Mouse (Mus musculus) stomach, postnatal 0 days (tissue): ENCODE data around the gene T2. TPM values are rescaled to one million over a fixed set of nuclear protein-coding genes. Genes with fewer than 3 reads are reported as not detected.

Experiments
- ATAC-seq: fragments of 200-750 bp; cut with Nextera tagmentation; 2 replicates; pipeline ENCODE4 v1.8.0; 2017; ENCODE audit not compliant: low FRiP score, low TSS enrichment
- DNase-seq: peaks from one replicate; pipeline ENCODE4 v3.0.0-alpha.2; 2016; ENCODE audit warnings: low spot score
- H3K27ac ChIP-seq: fragments of 300-500 bp; sonication (generic); replicated peaks from 2 replicates; pipeline ENCODE4 v1.5.1; 2014; ENCODE audit warnings: mild to moderate bottlenecking, control low read depth
- H3K27me3 ChIP-seq: fragments of 300-500 bp; sonication (generic); 2 replicates; pipeline ENCODE4 v1.6.1; 2014; ENCODE audit warnings: low read length; ENCODE audit not compliant: control insufficient read depth, insufficient read depth
- H3K36me3 ChIP-seq: fragments of 300-500 bp; sonication (generic); 2 replicates; pipeline ENCODE4 v1.6.1; 2014; ENCODE audit warnings: low read length, mixed read lengths; ENCODE audit not compliant: control insufficient read depth, insufficient read depth
- H3K4me1 ChIP-seq: fragments of 300-500 bp; sonication (generic); replicated peaks from 2 replicates; pipeline ENCODE4 v1.6.1; 2014; ENCODE audit warnings: antibody characterized with exemption; ENCODE audit not compliant: control insufficient read depth, insufficient read depth
- H3K4me2 ChIP-seq: fragments of 300-500 bp; sonication (generic); replicated peaks from 2 replicates; pipeline ENCODE4 v1.6.1; 2014; ENCODE audit warnings: low read depth, mild to moderate bottlenecking, control low read depth, moderate library complexity
- H3K4me3 ChIP-seq: fragments of 300-500 bp; sonication (generic); 2 replicates; pipeline ENCODE4 v1.5.1; 2014; ENCODE audit warnings: low read depth, low read length, control low read depth
- H3K9ac ChIP-seq: fragments of 300-500 bp; sonication (generic); 2 replicates; pipeline ENCODE4 v1.6.1; 2014; ENCODE audit warnings: mild to moderate bottlenecking, low read length, control low read depth, mixed read lengths
- H3K9me3 ChIP-seq: fragments of 300-500 bp; sonication (generic); 2 replicates; pipeline ENCODE4 v1.6.1; 2016; ENCODE audit warnings: low read length; ENCODE audit not compliant: control insufficient read depth
- CTCF ChIP-seq: IDR thresholded peaks from 2 replicates; pipeline ENCODE4 v1.5.1; 2016; ENCODE audit warnings: antibody characterized with exemption, low read depth, mild to moderate bottlenecking, moderate library complexity
- EP300 ChIP-seq: optimal IDR thresholded peaks from 2 replicates; pipeline ENCODE3; 2016; ENCODE audit warnings: antibody characterized with exemption
- WGBS: fragments of 180-500 bp; shearing (Covaris S2); extraction: QIAGEN DNeasy Blood & Tissue Kit; methylation state at CpG from one replicate; pipeline ENCODE4 v1.1.7; 2014; 5-methylcytosine and 5-hydroxymethylcytosine counted together
- polyA plus RNA-seq: library from polyadenylated mRNA; unstranded; fragments of >200 nt; fragmentation: Nextera tagmentation; extraction: Ambion mirVana; gene quantifications from 2 replicates; pipeline ENCODE4 v1.2.1, GENCODE M21; 2015

T2 gene
- polyA plus RNA-seq, 1 experiment from 2014 or later: 0.13 TPM

- Histone ChIP-seq H3K4me1 (peaks cover 6% of the 10 kb centered on the region), H3K9me3 (no peaks in the 10 kb centered on the region), H3K27ac (no peak overlapping the region), H3K9ac (peak overlapping the region; percentile 54), H3K4me2 (peak overlapping the region; percentile 97), H3K27me3 (peaks cover 8% of the 10 kb centered on the region), H3K36me3 (no peaks in the 10 kb centered on the region), H3K4me3 (peak overlapping the region; percentile 54)
- peak; percentile 32; the same call in 1 of the 2 replicates for ATAC-seq
- TF ChIP-seq CTCF (no peak), EP300 (no peak)
- 21% methylated on average over 41 of the region's 46 CpGs for WGBS
- no peak for DNase-seq
Measured at GRCm38 (mm10) chr17:8341360-8341963, 14.3 kb upstream of the T2 start.

DNA sequence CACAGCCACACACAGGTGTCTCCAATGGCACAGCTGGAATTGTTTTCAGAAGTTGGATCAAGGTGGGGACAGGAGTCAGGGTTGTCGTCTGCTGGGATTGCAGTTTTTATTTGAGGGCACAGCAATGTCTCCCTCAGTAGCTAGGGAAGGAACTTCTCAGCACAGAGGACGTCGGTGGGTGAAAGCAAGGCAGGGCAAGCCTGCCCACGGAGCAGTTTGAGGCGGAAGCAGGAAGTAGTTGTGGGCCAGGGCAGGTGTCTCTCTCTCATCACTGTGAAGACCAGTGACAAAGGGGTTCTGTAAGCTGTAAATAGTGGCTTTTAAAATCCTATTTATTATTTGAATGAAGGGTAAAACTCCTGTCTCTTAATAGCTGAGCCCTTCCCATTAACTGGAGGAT is 13.1 kb upstream of the T2 start:
- Histone ChIP-seq H3K4me2 (no peak overlapping the region), H3K9ac (no peak overlapping the region), H3K27ac (no peak overlapping the region), H3K27me3 (peaks cover 8% of the 10 kb centered on the region), H3K4me3 (no peak overlapping the region), H3K36me3 (no peaks in the 10 kb centered on the region), H3K4me1 (peaks cover 6% of the 10 kb centered on the region), H3K9me3 (no peaks in the 10 kb centered on the region)
- peak; percentile 70; the same call in 1 of the 2 replicates for ATAC-seq
- WGBS: 27% methylated on average over 5 of the region's 5 CpGs
- TF ChIP-seq CTCF (no peak), EP300 (no peak)
- DNase-seq: peak; percentile 37

DNA sequence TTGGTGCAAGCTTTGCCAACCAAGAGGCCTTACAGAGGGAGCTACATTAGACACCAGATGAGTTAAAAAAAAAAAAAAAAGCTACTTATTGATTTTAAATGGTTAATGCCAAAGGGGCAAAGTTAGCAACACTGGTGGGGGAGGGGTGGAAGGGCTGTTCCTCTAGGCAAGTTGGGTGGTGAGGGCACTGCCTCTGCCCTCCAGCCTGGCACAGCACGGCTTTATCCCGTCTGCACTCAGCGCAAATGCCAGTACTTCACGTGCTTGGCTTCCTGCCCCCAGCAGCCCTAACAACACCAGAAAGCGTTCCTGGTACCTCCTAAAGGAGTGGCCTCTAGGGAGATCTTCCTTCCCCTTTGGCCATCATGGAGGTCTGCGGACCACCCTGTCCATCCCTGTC is 12.4 kb upstream of the T2 start:
- Histone ChIP-seq H3K4me2 (no peak overlapping the region), H3K27ac (no peak overlapping the region), H3K4me1 (peaks cover 6% of the 10 kb centered on the region), H3K9me3 (no peaks in the 10 kb centered on the region), H3K9ac (no peak overlapping the region), H3K36me3 (no peaks in the 10 kb centered on the region), H3K27me3 (peaks cover 8% of the 10 kb centered on the region), H3K4me3 (no peak overlapping the region)
- 64% methylated on average over 6 of the region's 6 CpGs for WGBS
- DNase-seq (peak; percentile 45), ATAC-seq (no peak)
- TF ChIP-seq CTCF: no peak
- no peak for TF ChIP-seq EP300

DNA sequence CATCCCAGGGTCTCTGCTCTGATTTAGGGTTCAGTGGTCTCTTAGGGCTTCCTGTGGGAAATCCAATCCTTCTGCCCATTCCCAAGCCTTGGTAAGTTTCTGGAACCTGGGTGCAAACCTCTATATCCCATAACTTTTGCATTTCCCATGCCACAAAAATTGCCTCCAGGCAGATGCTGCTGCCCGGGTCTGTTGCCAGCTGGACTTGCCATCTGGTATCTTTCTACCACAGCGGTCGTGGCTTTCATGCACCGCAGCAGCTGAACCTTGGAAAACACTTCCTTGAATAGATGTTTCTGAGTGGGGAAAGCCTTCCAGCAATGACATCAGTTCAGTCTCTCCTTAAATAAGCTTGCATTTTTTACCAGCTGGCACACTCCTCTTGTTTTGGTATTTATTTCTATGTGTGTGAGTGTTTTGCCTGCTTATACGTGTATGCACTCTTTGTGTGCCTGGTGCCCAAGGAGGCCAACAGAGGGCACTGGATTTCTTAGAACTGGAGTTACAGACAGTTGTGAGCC is 8.0 kb upstream of the T2 start:
- no peaks in the 10 kb centered on the region for H3K36me3 ChIP-seq
- TF ChIP-seq EP300 (no peak), CTCF (no peak)
- no peak for DNase-seq
- no peak overlapping the region for H3K27ac ChIP-seq
- no peaks in the 10 kb centered on the region for H3K27me3 ChIP-seq
- WGBS: 71% methylated on average over 5 of the region's 5 CpGs
- no peak overlapping the region for H3K9ac ChIP-seq
- ATAC-seq: no peak
- H3K4me3 ChIP-seq: no peak overlapping the region
- H3K4me1 ChIP-seq: no peaks in the 10 kb centered on the region
- H3K9me3 ChIP-seq: no peaks in the 10 kb centered on the region
- H3K4me2 ChIP-seq: no peak overlapping the region

DNA sequence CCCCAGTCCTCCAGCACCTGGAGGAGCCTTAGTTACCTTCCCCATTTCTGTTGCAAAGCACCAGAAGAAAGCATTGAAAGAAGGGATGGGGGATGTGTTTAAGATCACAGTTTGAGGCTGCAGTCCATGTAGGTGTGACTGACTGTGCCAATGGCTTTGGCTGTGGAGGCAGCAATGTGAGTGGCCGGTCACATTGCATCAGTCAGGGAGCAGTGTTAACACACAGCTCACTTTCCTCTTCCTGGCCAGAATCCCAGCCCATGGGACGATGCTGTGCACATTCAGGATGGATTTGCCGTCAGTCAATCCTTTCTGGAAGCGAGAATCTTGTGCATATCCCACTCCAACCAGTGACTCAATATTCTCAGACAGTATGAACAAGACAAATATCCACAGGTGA is 6.9 kb upstream of the T2 start:
- DNase-seq: no peak
- Histone ChIP-seq H3K4me3 (no peak overlapping the region), H3K27me3 (no peaks in the 10 kb centered on the region), H3K9ac (no peak overlapping the region), H3K36me3 (no peaks in the 10 kb centered on the region), H3K4me1 (no peaks in the 10 kb centered on the region), H3K9me3 (no peaks in the 10 kb centered on the region), H3K27ac (no peak overlapping the region), H3K4me2 (no peak overlapping the region)
- ATAC-seq: no peak
- TF ChIP-seq EP300 (no peak), CTCF (no peak)
- WGBS: 85% methylated on average over 4 of the region's 4 CpGs

- 85% methylated on average over 7 of the region's 7 CpGs for WGBS
- Histone ChIP-seq H3K4me2 (no peak overlapping the region), H3K36me3 (no peaks in the 10 kb centered on the region), H3K27me3 (no peaks in the 10 kb centered on the region), H3K9ac (no peak overlapping the region), H3K4me1 (no peaks in the 10 kb centered on the region), H3K4me3 (no peak overlapping the region), H3K9me3 (no peaks in the 10 kb centered on the region), H3K27ac (no peak overlapping the region)
- ATAC-seq: no peak
- no peak for DNase-seq
- TF ChIP-seq EP300: no peak
- no peak for TF ChIP-seq CTCF
Measured at GRCm38 (mm10) chr17:8351088-8351487, 4.7 kb upstream of the T2 start.
